9 mouse cellular contexts compared by ENCODE assay signal in the genomic region with DNA sequence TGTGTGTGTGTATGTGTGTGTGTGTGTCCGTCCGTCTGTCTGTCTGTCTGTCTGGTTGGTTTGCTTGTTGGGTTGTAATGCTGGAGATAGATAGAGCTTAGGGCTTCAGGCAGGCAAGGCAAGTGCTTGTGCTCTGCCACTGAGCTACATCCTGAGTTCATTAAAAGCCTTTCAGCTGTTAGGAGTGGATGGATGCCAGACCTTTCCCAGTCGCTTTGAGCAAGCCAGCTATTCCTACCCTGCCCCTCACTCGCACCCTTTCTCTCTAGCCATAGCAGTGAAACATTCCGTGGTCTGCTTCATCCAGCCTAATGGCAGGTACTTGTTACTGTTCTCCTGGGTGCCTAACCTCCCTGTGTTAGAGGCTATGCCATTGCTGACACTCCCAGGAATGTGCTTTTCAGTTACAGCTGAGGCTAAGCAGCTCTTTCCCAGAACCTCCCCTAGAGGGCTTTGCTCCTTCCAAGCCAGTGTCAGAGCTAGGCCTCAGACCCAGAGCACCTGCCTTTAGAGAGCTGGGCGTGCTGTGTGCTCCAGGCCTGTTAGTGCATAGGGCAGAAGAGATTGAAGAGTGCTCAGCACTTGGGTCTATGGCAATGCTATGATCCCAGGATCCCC. TPM values are rescaled to one million over a fixed set of nuclear protein-coding genes. Genes with fewer than 3 reads are reported as not detected.
A peak's percentile ranks its signal among the peaks of the same experiment; 100 is the strongest.
DNase-seq lines count a peak whose midpoint lies in the region; ATAC-seq and TF ChIP-seq lines count a peak whose summit lies in the region.
"Had no signal": no experiment of that assay in that cellular context is flagged by ENCODE, and none has a peak within 500 bp of the region (broad histone marks: within the 10 kb centered on the region; RNA-seq: fewer than 3 reads in every experiment).

No protein-coding gene starts in this region.

- no peak overlapping the region for H3K4me2 ChIP-seq in heart, embryonic 11.5 days
- no peak overlapping the region for H3K4me2 ChIP-seq in heart, embryonic 16.5 days (ENCODE audit: low read depth, low read length)
- no peak overlapping the region for H3K4me2 ChIP-seq in midbrain, embryonic 13.5 days (replicated peaks)

- H3K4me1 ChIP-seq in heart, adult 2 months (ENCODE audit: control insufficient read depth, insufficient read depth, low read length), result peaks cover 34% of the 10 kb centered on the region
- H3K4me1 ChIP-seq in heart, embryonic 11.5 days (ENCODE audit: control insufficient read depth, insufficient read depth, low read length), result peaks cover 7% of the 10 kb centered on the region; the same call in 1 of the 2 replicates
- H3K4me1 ChIP-seq in heart, embryonic 16.5 days (ENCODE audit: control insufficient read depth, insufficient read depth, low read length), result peaks cover 26% of the 10 kb centered on the region
- 0 out of 2 replicates have a peak, but pooled peaks cover 3% of the 10 kb centered on the region for H3K4me1 ChIP-seq in midbrain, embryonic 13.5 days (replicated peaks)

- no peak for TF ChIP-seq EP300 in heart, adult 2 months (IDR thresholded peaks at IDR 0.05; ENCODE audit: insufficient read depth, low read depth, low read length)

- TF ChIP-seq POLR2A in heart, adult 2 months (IDR thresholded peaks at IDR 0.05; ENCODE audit: insufficient read depth, low read depth, low read length), result no peak

- WGBS in heart, adult 2 months, result 61% methylated on average over 6 of the region's 6 CpGs
- 75% methylated on average over 6 of the region's 6 CpGs for WGBS in heart, embryonic 11.5 days (ENCODE audit: insufficient replicate concordance)
- 63% methylated on average over 6 of the region's 6 CpGs for WGBS in heart, embryonic 16.5 days
- WGBS in midbrain, embryonic 13.5 days, result 84% methylated on average over 6 of the region's 6 CpGs

- H3K36me3 ChIP-seq in heart, adult 2 months (ENCODE audit: control insufficient read depth, insufficient read depth, low read length), result peaks cover 5% of the 10 kb centered on the region; the same call in 1 of the 2 replicates
- 0 out of 2 replicates have a peak, but pooled peaks cover 2% of the 10 kb centered on the region for H3K36me3 ChIP-seq in heart, embryonic 11.5 days (ENCODE audit: control insufficient read depth, insufficient read depth, low read length)
- H3K36me3 ChIP-seq in heart, embryonic 16.5 days (ENCODE audit: control insufficient read depth, insufficient read depth), result no peaks in the 10 kb centered on the region
- H3K36me3 ChIP-seq in midbrain, embryonic 13.5 days, result no peaks in the 10 kb centered on the region

- H3K27me3 ChIP-seq in heart, adult 2 months (ENCODE audit: control insufficient read depth, insufficient read depth, low read length), result no peaks in the 10 kb centered on the region
- no peaks in the 10 kb centered on the region for H3K27me3 ChIP-seq in heart, embryonic 11.5 days (ENCODE audit: control insufficient read depth, insufficient read depth, low read length)
- no peaks in the 10 kb centered on the region for H3K27me3 ChIP-seq in heart, embryonic 16.5 days (ENCODE audit: control insufficient read depth, insufficient read depth, low read length)
- no peaks in the 10 kb centered on the region for H3K27me3 ChIP-seq in midbrain, embryonic 13.5 days

- TF ChIP-seq CTCF in heart, adult 2 months (IDR thresholded peaks at IDR 0.05), result peak; percentile 50

- ATAC-seq in heart, embryonic 11.5 days (replicated peaks; ENCODE audit: insufficient number of reproducible peaks, low FRiP score, low TSS enrichment), result no peak
- peak; percentile 33; the same call in 1 of the 2 replicates for ATAC-seq in heart, embryonic 16.5 days (replicated peaks; ENCODE audit: extremely low read depth, insufficient read depth, low FRiP score)
- ATAC-seq in midbrain, embryonic 13.5 days, result no peak

- no peaks in the 10 kb centered on the region for H3K9me3 ChIP-seq in heart, embryonic 11.5 days (replicated peaks; ENCODE audit: control insufficient read depth, low read length)
- no peaks in the 10 kb centered on the region for H3K9me3 ChIP-seq in heart, embryonic 16.5 days (replicated peaks; ENCODE audit: control insufficient read depth, low read length)
- H3K9me3 ChIP-seq in midbrain, embryonic 13.5 days, result no peaks in the 10 kb centered on the region
- H3K9me3 ChIP-seq: G1E had no signal

- intact Hi-C loops in heart, adult 2 months (cut with DNase I), result loop anchor here (5.0 kb wide), 2 partner anchors 54 to 104 kb away; a partner anchor contains a TSS

- no peaks in the 10 kb centered on the region for H3K79me2 ChIP-seq in heart, adult 2 months (replicated peaks; ENCODE audit: control insufficient read depth, insufficient read depth, low read length)

- no peak overlapping the region for H3K9ac ChIP-seq in heart, adult 2 months (ENCODE audit: low read depth, low read length)
- no peak overlapping the region for H3K9ac ChIP-seq in heart, embryonic 11.5 days (ENCODE audit: low read depth, low read length)
- no peak overlapping the region; the same call in 1 of the 2 replicates for H3K9ac ChIP-seq in heart, embryonic 16.5 days (ENCODE audit: low read length)
- no peak overlapping the region for H3K9ac ChIP-seq in midbrain, embryonic 13.5 days (replicated peaks)

- peak overlapping the region; percentile 79 for H3K27ac ChIP-seq in heart, adult 2 months
- no peak overlapping the region for H3K27ac ChIP-seq in heart, embryonic 11.5 days (ENCODE audit: low read depth, low read length)
- peak overlapping the region; percentile 80 for H3K27ac ChIP-seq in heart, embryonic 16.5 days (ENCODE audit: low read length)
- H3K27ac ChIP-seq in midbrain, embryonic 13.5 days, result no peak overlapping the region

- peak; percentile 53 for DNase-seq in heart, adult 2 months
- peak; percentile 63 for DNase-seq in R1 (ENCODE audit: low read depth, low spot score)
- peak; percentile 63 for DNase-seq in lung, postnatal 10 days
- no peak for DNase-seq in urinary bladder, postnatal 14 days (ENCODE audit: low spot score)
- DNase-seq in right cerebral cortex, postnatal 10 days (ENCODE audit: low spot score in 2 of 2), result no peak

- H3K4me3 ChIP-seq in heart, adult 2 months, result no peak overlapping the region
- no peak overlapping the region for H3K4me3 ChIP-seq in heart, embryonic 11.5 days (ENCODE audit: low read depth, low read length)
- H3K4me3 ChIP-seq in heart, embryonic 16.5 days (ENCODE audit: low read length), result no peak overlapping the region
- H3K4me3 ChIP-seq in midbrain, embryonic 13.5 days (replicated peaks), result no peak overlapping the region

RNA-seq across cellular contexts. Expression of a gene that starts 18.1 kb away (rescaled TPM):
- 10 to 100 TPM; 34.2 to 41.3 TPM for total RNA-seq in heart, adult 2 months (2021)
- polyA plus RNA-seq in heart, adult 2 months (2012; rRNA removed), result 47.2 and 74.2 TPM in 2 replicates
- polyA plus RNA-seq in heart, embryonic 11.5 days (2014; fragmentation: Nextera tagmentation; extraction: Ambion mirVana), result 92.4 and 95.9 TPM in 2 replicates
- 71.2 and 73.0 TPM in 2 replicates for polyA plus RNA-seq in heart, embryonic 16.5 days (2015; fragmentation: Nextera tagmentation; extraction: Ambion mirVana)
- 149 and 151 TPM in 2 replicates for polyA plus RNA-seq in midbrain, embryonic 13.5 days (2015; fragmentation: Nextera tagmentation; extraction: Ambion mirVana)

RNA-seq across cellular contexts. Expression of a gene that starts 29.6 kb away (rescaled TPM):
- 1 to 10 TPM; 8.6 to 10.0 TPM for total RNA-seq in heart, adult 2 months (2021)
- 9.1 and 19.0 TPM in 2 replicates for polyA plus RNA-seq in heart, adult 2 months (2012; rRNA removed)
- 14.3 and 19.4 TPM in 2 replicates for polyA plus RNA-seq in heart, embryonic 11.5 days (2014; fragmentation: Nextera tagmentation; extraction: Ambion mirVana)
- 5.0 and 6.3 TPM in 2 replicates for polyA plus RNA-seq in heart, embryonic 16.5 days (2015; fragmentation: Nextera tagmentation; extraction: Ambion mirVana)
- polyA plus RNA-seq in midbrain, embryonic 13.5 days (2015; fragmentation: Nextera tagmentation; extraction: Ambion mirVana), result 2.3 and 2.8 TPM in 2 replicates

RNA-seq across cellular contexts. Expression of a gene that starts 47.5 kb away (rescaled TPM):
- total RNA-seq in heart, adult 2 months (2021), result 100 to 1,000 TPM; 155 to 170 TPM
- polyA plus RNA-seq in heart, adult 2 months (2012; rRNA removed), result 69.3 and 112 TPM in 2 replicates
- 81.2 and 82.3 TPM in 2 replicates for polyA plus RNA-seq in heart, embryonic 11.5 days (2014; fragmentation: Nextera tagmentation; extraction: Ambion mirVana)
- 135 and 157 TPM in 2 replicates for polyA plus RNA-seq in heart, embryonic 16.5 days (2015; fragmentation: Nextera tagmentation; extraction: Ambion mirVana)
- polyA plus RNA-seq in midbrain, embryonic 13.5 days (2015; fragmentation: Nextera tagmentation; extraction: Ambion mirVana), result 199 and 202 TPM in 2 replicates

RNA-seq across cellular contexts. Expression of a gene that starts 56.3 kb away (rescaled TPM):
- 10 to 100 TPM; 25.9 to 28.6 TPM for total RNA-seq in heart, adult 2 months (2021)
- polyA plus RNA-seq in heart, adult 2 months (2012; rRNA removed), result 19.8 and 31.4 TPM in 2 replicates
- 43.2 and 55.1 TPM in 2 replicates for polyA plus RNA-seq in heart, embryonic 11.5 days (2014; fragmentation: Nextera tagmentation; extraction: Ambion mirVana)
- polyA plus RNA-seq in heart, embryonic 16.5 days (2015; fragmentation: Nextera tagmentation; extraction: Ambion mirVana), result 49.8 and 51.1 TPM in 2 replicates
- polyA plus RNA-seq in midbrain, embryonic 13.5 days (2015; fragmentation: Nextera tagmentation; extraction: Ambion mirVana), result 63.8 and 66.1 TPM in 2 replicates

Comparison
In these comparisons a context has a peak if more than half of its experiments do, and no peak if none do; other contexts are left out.
1. H3K27ac ChIP-seq: peak in heart, adult 2 months (single experiment) and heart, embryonic 16.5 days (single experiment); none in heart, embryonic 11.5 days (single experiment) and midbrain, embryonic 13.5 days (single experiment).
2. DNase-seq: peak in heart, adult 2 months (2 of 2), R1 (single experiment) and lung, postnatal 10 days (single experiment); none in urinary bladder, postnatal 14 days (single experiment) and right cerebral cortex, postnatal 10 days (0 of 2).